Mouse (Mus musculus): ENCODE results near the gene Mia3. TPM values are rescaled to one million over a fixed set of nuclear protein-coding genes. Genes with fewer than 3 reads are reported as not detected.

Gene Mia3
- 256 TPM for polyA plus RNA-seq (2017; shearing (Covaris generic))

GRCm38 (mm10) chr1:183369427-183370014 lies at the start of gene Mia3:
TSS of gene Mia3 (minus strand) at chr1:183369553.

GRCm38 (mm10) chr1:183417873-183418272 lies 48.5 kb upstream of the Mia3 start, which contains the start of gene Hhipl2:
TSS of gene Hhipl2 (plus strand) at chr1:183418215.

GRCm38 (mm10) chr1:183388426-183389406 lies 19.4 kb upstream of the Mia3 start, which contains the start of gene Taf1a:
TSS of gene Taf1a (plus strand) at chr1:183388981.

GRCm38 (mm10) chr1:183296877-183297383 lies 72.4 kb downstream of the Mia3 start, which contains the start of gene Brox:
TSS of gene Brox (minus strand) at chr1:183297269.

GRCm38 (mm10) chr1:183296465-183296864 lies 72.9 kb downstream of the Mia3 start, which contains the start of gene Aida:
TSS of gene Aida (plus strand) at chr1:183296590.

Other genes with a start within 250 kb of the Mia3 start
- 22.6 TPM for gene Disp1, start 148.0 kb downstream of the Mia3 start, polyA plus RNA-seq (2017; shearing (Covaris generic))
- gene Aida, start 73.0 kb downstream of the Mia3 start, polyA plus RNA-seq (2017; shearing (Covaris generic)), result 23.3 TPM
- gene Brox, start 72.3 kb downstream of the Mia3 start, polyA plus RNA-seq (2017; shearing (Covaris generic)), result 75.8 TPM
- 29.5 TPM for gene Taf1a, start 19.4 kb upstream of the Mia3 start, polyA plus RNA-seq (2017; shearing (Covaris generic))
- gene Hhipl2, start 48.7 kb upstream of the Mia3 start, polyA plus RNA-seq (2017; shearing (Covaris generic)), result not detected

All from inflammation-experienced regulatory T-cells, adult 16 weeks (primary cell).